Mouse (Mus musculus): Measurements from ENCODE around the gene Tacr2.

- no peak for TF ChIP-seq MYB (IDR thresholded peaks at IDR 0.05; ENCODE audit: low read depth, low read length)
- TF ChIP-seq CTCF (IDR thresholded peaks at IDR 0.05 in 2 of 3, conservative IDR thresholded peaks at IDR 0.05 in 1 of 3; ENCODE audit: control insufficient read depth in 1 of 3, insufficient read depth in 1 of 3, low read depth in 2 of 3, low read length in 3 of 3, poor library complexity in 1 of 3, severe bottlenecking in 1 of 3): no peak
- no peak for TF ChIP-seq POLR2A (IDR thresholded peaks at IDR 0.05; ENCODE audit: control insufficient read depth in 1 of 2, insufficient read depth in 1 of 2, low read depth in 1 of 2, low read length in 2 of 2, poor library complexity in 1 of 2)
- no peak for TF ChIP-seq CHD2 (IDR thresholded peaks at IDR 0.05; ENCODE audit: low read length)
- no peak for TF ChIP-seq MAX (IDR thresholded peaks at IDR 0.05; ENCODE audit: low read length)
- no peak for TF ChIP-seq ETS1 (IDR thresholded peaks at IDR 0.05; ENCODE audit: low read depth, low read length)
- no peak for TF ChIP-seq USF2 (IDR thresholded peaks at IDR 0.05; ENCODE audit: borderline replicate concordance in 1 of 2, insufficient read depth in 1 of 2, low read depth in 1 of 2, low read length in 2 of 2)
- no peak for TF ChIP-seq MXI1 (IDR thresholded peaks at IDR 0.05; ENCODE audit: low read depth, low read length)
- TF ChIP-seq UBTF (IDR thresholded peaks at IDR 0.05; ENCODE audit: borderline replicate concordance, insufficient read depth, low read depth, low read length): no peak
- TF ChIP-seq TCF12 (IDR thresholded peaks at IDR 0.05; ENCODE audit: low read depth, low read length): no peak
- no peak for TF ChIP-seq KAT2A (conservative IDR thresholded peaks at IDR 0.05; ENCODE audit: low read depth, low read length)
- no peak for TF ChIP-seq MEF2A (IDR thresholded peaks at IDR 0.05; ENCODE audit: extremely low read depth, insufficient replicate concordance, low read depth, low read length, poor library complexity, severe bottlenecking)
Measured at GRCm38 (mm10) chr10:62309593-62309992, 57.4 kb downstream of the Tacr2 start.

All from MEL (cell line).